ENCODE assay signal across 14 mouse cellular contexts in genomic region chr11:46446150-46446549, GRCm38 (mm10). TPM values are rescaled to one million over a fixed set of nuclear protein-coding genes. Genes with fewer than 3 reads are reported as not detected.
"Had no signal": no experiment of that assay in that cellular context is flagged by ENCODE, and none has a peak within 500 bp of the region (broad histone marks: within the 10 kb centered on the region; RNA-seq: fewer than 3 reads in every experiment).

No protein-coding gene starts in this region.

- DNase-seq: lung, adult 18-20 months; lung, embryonic 14.5 days; lung, postnatal 10 days; lung, postnatal 4 days; midbrain, embryonic 14.5 days; retina, postnatal 1 day; right cerebral cortex, adult 18-20 months; right cerebral cortex, postnatal 25 days; right cerebral cortex, postnatal 4 days; spleen, adult 18-20 months; thymus, adult 18-20 months; thymus, postnatal 14 days; thymus, postnatal 4 days had no signal

RNA-seq across cellular contexts. Expression of gene Fam71b, which starts 49.8 kb away (rescaled TPM):
- total RNA-seq: megakaryocyte-erythroid progenitor cell, adult 5-6 weeks had no signal
